Mouse (Mus musculus) myocyte (in vitro differentiated cells): ENCODE results near the gene Tecpr1. TPM values are rescaled to one million over a fixed set of nuclear protein-coding genes. Genes with fewer than 3 reads are reported as not detected.

Source experiments
- H3K27me3 ChIP-seq: one replicate; pipeline ENCODE4 v1.6.1; 2011; ENCODE audit not compliant: control insufficient read depth, insufficient read depth, insufficient read length
- H3K36me3 ChIP-seq: one replicate; pipeline ENCODE4 v1.6.1; 2011; ENCODE audit not compliant: control insufficient read depth, insufficient read depth
- H3K4me2 ChIP-seq: one replicate; pipeline ENCODE4 v1.6.1; 2011; ENCODE audit warnings: low read depth, control low read depth
- H3K4me3 ChIP-seq: one replicate; pipeline ENCODE4 v1.5.1; 2011; ENCODE audit warnings: mild to moderate bottlenecking, control low read depth, moderate library complexity
- H3K79me2 ChIP-seq: one replicate; pipeline ENCODE4 v1.6.1; 2011; ENCODE audit not compliant: control insufficient read depth, insufficient read depth
- H3ac ChIP-seq: one replicate; pipeline ENCODE4 v1.6.1; 2011; ENCODE audit not compliant: control insufficient read depth, insufficient read length
- CEBPB ChIP-seq: IDR thresholded peaks from 2 replicates; pipeline ENCODE4 v1.6.1; 2011; ENCODE audit warnings: mild to moderate bottlenecking, moderate library complexity; ENCODE audit not compliant: poor library complexity, insufficient read depth, severe bottlenecking
- E2F4 ChIP-seq: IDR thresholded peaks from one replicate; pipeline ENCODE4 v1.6.1; 2011; ENCODE audit warnings: mild to moderate bottlenecking, control low read depth, moderate library complexity; ENCODE audit not compliant: insufficient read depth
- MAX ChIP-seq: IDR thresholded peaks from one replicate; pipeline ENCODE4 v1.6.1; 2011; ENCODE audit warnings: low read depth, mild to moderate bottlenecking, control low read depth
- MYOD1 ChIP-seq, 3 experiments: IDR thresholded peaks; one replicate each; pipeline ENCODE4 v1.6.1; 2011; ENCODE audit warnings: control low read depth in 2 of 3, low read depth in 2 of 3, mild to moderate bottlenecking in 2 of 3, moderate library complexity in 1 of 3; ENCODE audit not compliant: insufficient read length in 2 of 3, control insufficient read depth in 1 of 3
- MYOG ChIP-seq, 3 experiments: IDR thresholded peaks; one replicate each; pipeline ENCODE4 v1.6.1; 2011; ENCODE audit warnings: control low read depth in 2 of 3, low read depth in 2 of 3, mild to moderate bottlenecking in 2 of 3; ENCODE audit not compliant: insufficient read length in 2 of 3, control insufficient read depth in 1 of 3, insufficient read depth in 1 of 3
- POLR2A ChIP-seq: IDR thresholded peaks from one replicate; pipeline ENCODE4 v1.6.1; 2011; ENCODE audit warnings: low read depth, mild to moderate bottlenecking, control low read depth, moderate library complexity; ENCODE audit not compliant: insufficient read length
- POLR2AphosphoS2 ChIP-seq: IDR thresholded peaks from one replicate; pipeline ENCODE4 v1.6.1; 2011; ENCODE audit warnings: low read depth, control low read depth; ENCODE audit not compliant: insufficient read length
- REST ChIP-seq: IDR thresholded peaks from one replicate; pipeline ENCODE4 v1.6.1; 2011; ENCODE audit warnings: mild to moderate bottlenecking, control low read depth, moderate library complexity; ENCODE audit not compliant: insufficient read depth, insufficient read length
- SRF ChIP-seq: IDR thresholded peaks from one replicate; pipeline ENCODE4 v1.6.1; 2011; ENCODE audit warnings: low read depth; ENCODE audit not compliant: control insufficient read depth, insufficient read length
- TCF12 ChIP-seq: IDR thresholded peaks from one replicate; pipeline ENCODE4 v1.6.1; 2011; ENCODE audit warnings: mild to moderate bottlenecking, control low read depth; ENCODE audit not compliant: poor library complexity, insufficient read depth, severe bottlenecking
- TCF3 ChIP-seq: IDR thresholded peaks from one replicate; pipeline ENCODE4 v1.6.1; 2011; ENCODE audit warnings: low read depth, control low read depth; ENCODE audit not compliant: insufficient read length
- USF1 ChIP-seq: IDR thresholded peaks from one replicate; pipeline ENCODE4 v1.6.1; 2011; ENCODE audit warnings: low read depth, mild to moderate bottlenecking, control low read depth, moderate library complexity
- polyA plus RNA-seq: library from polyadenylated mRNA; unstranded; fragments of >200 nt; fragmentation: generic; extraction: Trizol; gene quantifications from one replicate; pipeline ENCODE4 v1.2.1, GENCODE M21; 2012; ENCODE audit warnings: missing spikeins

Gene Tecpr1
- polyA plus RNA-seq, 1 experiment = 19.2 TPM

DNA sequence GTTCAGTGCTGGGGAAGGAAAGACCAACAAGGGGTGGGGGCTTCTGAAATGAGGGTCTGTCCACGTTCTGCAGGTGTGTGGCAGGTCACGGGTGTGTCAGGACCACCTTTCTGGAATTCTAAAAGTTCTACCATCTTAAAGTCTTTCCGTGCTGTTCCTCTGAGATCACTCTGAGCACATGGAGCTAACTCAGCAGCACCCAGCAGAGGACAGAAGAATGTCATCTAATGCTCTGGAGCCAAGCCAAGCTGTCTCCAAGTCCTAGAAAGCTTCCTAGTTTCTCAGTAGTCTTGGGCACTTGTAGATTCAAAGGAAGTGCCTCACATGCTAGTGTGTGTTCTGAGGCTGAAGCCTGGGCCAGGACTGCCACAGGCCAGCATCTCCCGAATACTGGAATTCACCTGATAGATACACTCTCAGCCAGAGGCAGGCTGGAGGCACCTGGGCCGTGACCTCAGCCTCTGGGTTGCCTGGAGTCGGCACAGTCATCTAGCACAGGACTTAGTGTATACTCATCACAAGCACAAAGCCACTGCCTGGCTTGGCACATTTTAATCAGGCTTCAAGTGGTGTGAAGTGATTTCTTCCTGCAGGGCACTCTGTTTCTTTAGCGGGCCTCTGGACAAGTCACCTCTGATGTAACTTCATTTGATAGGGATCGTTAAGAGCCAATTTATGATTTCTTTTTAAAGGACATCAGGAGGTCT is 44.3 kb upstream of the Tecpr1 start:
- Histone ChIP-seq H3K27me3 (no peaks in the 10 kb centered on the region), H3K4me2 (no peak overlapping the region), H3K79me2 (peaks cover 22% of the 10 kb centered on the region), H3ac (no peak overlapping the region), H3K4me3 (no peak overlapping the region), H3K36me3 (peaks cover 54% of the 10 kb centered on the region)
- no peak for TF ChIP-seq TCF12
- no peak for TF ChIP-seq REST
- TF ChIP-seq POLR2AphosphoS2 = peak; percentile 48
- TF ChIP-seq TCF3 = no peak
- TF ChIP-seq E2F4 = no peak
- TF ChIP-seq POLR2A = peak; percentile 27
- TF ChIP-seq CEBPB = no peak

DNA sequence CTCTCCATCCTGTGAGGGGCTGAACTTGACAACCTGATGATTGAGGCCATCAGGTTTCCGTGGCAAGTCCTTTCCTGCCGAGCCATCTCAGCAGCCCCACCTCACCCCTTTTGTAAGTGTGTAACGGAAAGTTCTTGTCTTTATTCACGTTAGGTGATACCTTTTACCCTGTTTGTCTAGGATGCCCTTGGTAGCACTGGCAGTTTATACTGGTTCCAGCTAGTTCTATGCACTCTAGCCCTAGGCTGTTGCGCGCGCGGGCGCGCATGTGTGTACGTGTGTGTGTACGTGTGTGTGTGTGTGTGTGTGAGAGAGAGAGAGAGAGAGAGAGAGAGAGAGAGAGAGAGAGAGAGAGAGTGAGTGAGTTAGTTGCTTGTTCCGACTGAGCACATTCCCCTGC is 40.1 kb upstream of the Tecpr1 start:
- H3K79me2 ChIP-seq = peaks cover 55% of the 10 kb centered on the region
- no peak for TF ChIP-seq TCF3
- TF ChIP-seq POLR2A = no peak
- H3K4me2 ChIP-seq = no peak overlapping the region
- H3K36me3 ChIP-seq = peaks cover 43% of the 10 kb centered on the region
- no peak overlapping the region for H3K4me3 ChIP-seq
- no peak overlapping the region for H3ac ChIP-seq
- no peaks in the 10 kb centered on the region for H3K27me3 ChIP-seq

DNA sequence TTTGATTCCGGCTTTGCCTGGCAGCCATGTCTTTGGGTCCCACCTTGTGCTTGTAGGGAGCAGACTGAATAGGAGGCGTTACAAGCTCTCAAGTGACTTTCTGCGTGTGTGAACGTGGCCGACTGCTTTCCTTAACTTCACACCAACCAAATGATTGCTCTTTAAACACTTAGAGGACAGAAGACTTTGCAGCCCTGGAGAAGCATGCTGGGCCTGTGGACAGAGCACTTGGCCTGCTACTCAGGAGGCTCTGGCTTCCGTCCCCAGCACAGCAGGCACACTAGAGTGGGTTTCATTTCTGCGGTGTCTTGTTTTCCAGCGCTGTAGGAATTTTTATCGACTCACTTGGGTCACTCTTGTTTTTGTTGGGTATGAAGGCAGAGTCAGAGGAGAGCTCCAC is 39.7 kb upstream of the Tecpr1 start:
- peaks cover 59% of the 10 kb centered on the region for H3K79me2 ChIP-seq
- H3K4me2 ChIP-seq = no peak overlapping the region
- TF ChIP-seq TCF12 = no peak
- TF ChIP-seq USF1 = no peak
- TF ChIP-seq REST = no peak
- TF ChIP-seq MYOG (IDR thresholded peaks at IDR 0.05; ENCODE audit: control insufficient read depth in 1 of 3, insufficient read depth in 1 of 3, insufficient read length in 2 of 3, low read depth in 2 of 3) = no peak
- TF ChIP-seq POLR2AphosphoS2 = peak; percentile 52
- no peak for TF ChIP-seq CEBPB
- H3K27me3 ChIP-seq = no peaks in the 10 kb centered on the region
- no peak overlapping the region for H3K4me3 ChIP-seq
- peaks cover 40% of the 10 kb centered on the region for H3K36me3 ChIP-seq
- no peak overlapping the region for H3ac ChIP-seq

DNA sequence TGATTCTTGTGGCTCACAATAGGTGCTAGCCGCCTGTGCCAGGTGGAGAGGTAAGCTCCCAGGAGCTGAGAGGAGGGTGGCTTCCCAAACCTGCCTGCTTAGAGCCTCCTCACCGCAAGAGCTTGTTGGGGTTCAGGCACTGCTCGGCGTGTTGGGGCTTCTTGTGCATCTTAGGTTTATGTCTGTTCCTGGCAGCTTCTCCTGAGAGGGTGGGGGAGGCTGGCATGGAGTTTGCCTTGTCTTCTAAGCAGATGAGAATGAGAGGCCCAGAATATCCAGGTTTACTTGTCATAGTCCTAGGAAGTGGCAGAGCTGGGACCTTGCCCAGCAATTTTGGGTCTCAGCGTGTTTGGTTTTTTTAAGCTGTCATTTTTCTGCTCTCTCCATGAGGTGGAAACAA is 38.4 kb upstream of the Tecpr1 start:
- Histone ChIP-seq H3K27me3 (no peaks in the 10 kb centered on the region), H3ac (no peak overlapping the region), H3K79me2 (peaks cover 71% of the 10 kb centered on the region), H3K4me2 (no peak overlapping the region), H3K4me3 (no peak overlapping the region), H3K36me3 (peaks cover 35% of the 10 kb centered on the region)
- TF ChIP-seq USF1 (no peak), POLR2AphosphoS2 (peak; percentile 51)

DNA sequence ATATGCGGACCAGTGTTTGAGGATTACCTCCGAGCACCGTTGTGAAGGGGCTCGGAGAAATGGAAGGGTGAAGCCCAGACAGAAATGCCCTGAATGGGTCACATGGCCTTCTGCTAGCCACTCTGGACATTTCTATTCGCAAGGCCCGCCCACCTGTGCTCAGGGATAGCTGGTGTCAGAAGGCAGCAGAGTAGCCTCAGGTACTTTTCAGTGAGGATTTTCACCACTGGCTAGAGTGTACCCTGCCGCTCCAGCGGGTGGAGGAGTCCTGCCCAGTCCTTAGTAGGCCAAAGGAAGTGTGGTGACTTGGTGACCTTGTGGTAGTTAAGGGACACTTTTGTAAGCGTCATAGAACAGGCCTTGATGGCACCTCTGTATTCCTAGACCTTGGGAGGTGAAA is 37.9 kb upstream of the Tecpr1 start:
- peaks cover 30% of the 10 kb centered on the region for H3K36me3 ChIP-seq
- TF ChIP-seq MAX = no peak
- TF ChIP-seq CEBPB = no peak
- TF ChIP-seq MYOD1 (IDR thresholded peaks at IDR 0.05; ENCODE audit: control insufficient read depth in 1 of 3, insufficient read length in 2 of 3, low read depth in 2 of 3) = no peak
- no peak for TF ChIP-seq SRF
- peak; percentile 72 for TF ChIP-seq POLR2AphosphoS2

DNA sequence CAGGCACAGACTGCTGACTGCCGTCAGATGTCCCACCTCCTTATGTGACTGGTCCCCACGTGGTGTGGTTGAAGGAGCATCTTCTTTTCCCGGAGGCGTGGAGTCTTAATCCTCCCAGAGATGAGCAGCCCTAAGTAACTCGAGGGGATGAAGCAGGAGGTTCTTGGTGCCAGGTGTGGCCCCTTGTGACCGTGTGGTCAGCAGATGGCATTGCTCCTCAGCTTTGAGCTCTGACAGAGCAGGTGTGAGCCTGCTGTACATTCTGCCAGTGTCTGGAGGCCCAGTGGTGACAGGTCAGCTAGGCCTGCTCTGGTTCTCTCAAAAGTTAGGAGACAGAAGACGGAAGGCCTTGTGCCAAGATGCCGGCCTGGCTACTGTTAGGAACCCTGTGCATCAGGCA is 37.0 kb upstream of the Tecpr1 start:
- H3K27me3 ChIP-seq = no peaks in the 10 kb centered on the region
- no peak overlapping the region for H3K4me3 ChIP-seq
- H3K4me2 ChIP-seq = no peak overlapping the region
- H3K79me2 ChIP-seq = peaks cover 84% of the 10 kb centered on the region
- H3K36me3 ChIP-seq = peaks cover 24% of the 10 kb centered on the region
- TF ChIP-seq MYOG (IDR thresholded peaks at IDR 0.05; ENCODE audit: control insufficient read depth in 1 of 3, insufficient read depth in 1 of 3, insufficient read length in 2 of 3, low read depth in 2 of 3) = peak in 2 of 3 experiments; percentile 16 to 60
- no peak for TF ChIP-seq REST
- no peak for TF ChIP-seq CEBPB
- TF ChIP-seq POLR2AphosphoS2 = peak; percentile 86
- no peak for TF ChIP-seq SRF
- no peak for TF ChIP-seq TCF3
- TF ChIP-seq TCF12 = no peak
- peak in 2 of 3 experiments; percentile 74 to 80 for TF ChIP-seq MYOD1 (IDR thresholded peaks at IDR 0.05; ENCODE audit: control insufficient read depth in 1 of 3, insufficient read length in 2 of 3, low read depth in 2 of 3)
- TF ChIP-seq POLR2A = peak; percentile 49
- no peak for TF ChIP-seq USF1
- TF ChIP-seq MAX = no peak
- TF ChIP-seq E2F4 = no peak
- no peak overlapping the region for H3ac ChIP-seq

More for the DNA sequence above, 37.9 kb upstream of the Tecpr1 start:
- Histone ChIP-seq H3K4me3 (no peak overlapping the region), H3K79me2 (peaks cover 77% of the 10 kb centered on the region), H3ac (no peak overlapping the region), H3K27me3 (no peaks in the 10 kb centered on the region), H3K4me2 (no peak overlapping the region)
